Mouse (Mus musculus): ENCODE data around the gene Olfr1350. TPM values are rescaled to one million over a fixed set of nuclear protein-coding genes. Genes with fewer than 3 reads are reported as not detected.

Gene Olfr1350
- not detected in 2 replicates for polyA plus RNA-seq (2012; rRNA removed; ENCODE audit: low replicate concordance)

GRCm38 (mm10) chr7:6564541-6564940 lies at the start of gene Olfr1350:
TSS of gene Olfr1350 (plus strand) at chr7:6564841.

GRCm38 (mm10) chr7:6522850-6523249 lies 41.8 kb upstream of the Olfr1350 start, which contains the start of gene Olfr1349:
TSS of gene Olfr1349 (minus strand) at chr7:6522950.

Other genes with a start within 250 kb of the Olfr1350 start
- 0.47 and 0.98 TPM in 2 replicates for gene Zfp583, start 233.6 kb upstream of the Olfr1350 start, polyA plus RNA-seq (2012; rRNA removed; ENCODE audit: low replicate concordance)
- 0.10 TPM in 1 of 2 replicates, not detected in the other for gene Gm3854, start 221.1 kb upstream of the Olfr1350 start, polyA plus RNA-seq (2012; rRNA removed; ENCODE audit: low replicate concordance)
- gene Zfp78, start 201.6 kb upstream of the Olfr1350 start, polyA plus RNA-seq (2012; rRNA removed; ENCODE audit: low replicate concordance) = 0.35 and 1.9 TPM in 2 replicates
- 2.7 and 4.7 TPM in 2 replicates for gene Zfp28, start 181.5 kb upstream of the Olfr1350 start, polyA plus RNA-seq (2012; rRNA removed; ENCODE audit: low replicate concordance)
- gene Smim17, start 166.1 kb upstream of the Olfr1350 start, polyA plus RNA-seq (2012; rRNA removed; ENCODE audit: low replicate concordance) = not detected in 2 replicates
- 0.03 TPM in 1 of 2 replicates, not detected in the other for gene Gm20715, start 154.6 kb upstream of the Olfr1350 start, polyA plus RNA-seq (2012; rRNA removed; ENCODE audit: low replicate concordance)
- gene Olfr1344, start 126.2 kb upstream of the Olfr1350 start, polyA plus RNA-seq (2012; rRNA removed; ENCODE audit: low replicate concordance) = 0.67 TPM in 1 of 2 replicates, not detected in the other
- gene Olfr1336, start 108.7 kb upstream of the Olfr1350 start, polyA plus RNA-seq (2012; rRNA removed; ENCODE audit: low replicate concordance) = not detected in 2 replicates
- gene Olfr1346, start 97.7 kb upstream of the Olfr1350 start, polyA plus RNA-seq (2012; rRNA removed; ENCODE audit: low replicate concordance) = not detected in 2 replicates
- not detected in 2 replicates for gene Olfr5, start 77.9 kb upstream of the Olfr1350 start, polyA plus RNA-seq (2012; rRNA removed; ENCODE audit: low replicate concordance)
- gene Olfr1347, start 65.1 kb upstream of the Olfr1350 start, polyA plus RNA-seq (2012; rRNA removed; ENCODE audit: low replicate concordance) = not detected in 2 replicates
- gene Olfr1348, start 56.1 kb upstream of the Olfr1350 start, polyA plus RNA-seq (2012; rRNA removed; ENCODE audit: low replicate concordance) = not detected in 2 replicates
- gene Olfr1349, start 41.9 kb upstream of the Olfr1350 start, polyA plus RNA-seq (2012; rRNA removed; ENCODE audit: low replicate concordance) = not detected in 2 replicates
- gene Zim1, start 131.6 kb downstream of the Olfr1350 start, polyA plus RNA-seq (2012; rRNA removed; ENCODE audit: low replicate concordance) = 1.8 and 5.4 TPM in 2 replicates
- gene Peg3, start 165.6 kb downstream of the Olfr1350 start, polyA plus RNA-seq (2012; rRNA removed; ENCODE audit: low replicate concordance) = 7.1 and 18.8 TPM in 2 replicates
- 0.13 and 0.23 TPM in 2 replicates for gene Usp29, start 165.7 kb downstream of the Olfr1350 start, polyA plus RNA-seq (2012; rRNA removed; ENCODE audit: low replicate concordance)

Data from mammary gland, adult 2 months (tissue).